Mouse (Mus musculus) embryo, embryonic 11.5 days (tissue): Measurements from ENCODE around the gene Srarp.

ENCODE experiments used
- DNase-seq: peaks from one replicate; pipeline ENCODE4 v3.0.0-alpha.2; 2012; ENCODE audit warnings: low read depth, low spot score

Srarp gene

GRCm38 (mm10) chr4:141435974-141436373 is at the start of gene Srarp:
Gene Srarp, minus strand, starts transcription at chr4:141436105.
- DNase-seq, result no peak

DNA sequence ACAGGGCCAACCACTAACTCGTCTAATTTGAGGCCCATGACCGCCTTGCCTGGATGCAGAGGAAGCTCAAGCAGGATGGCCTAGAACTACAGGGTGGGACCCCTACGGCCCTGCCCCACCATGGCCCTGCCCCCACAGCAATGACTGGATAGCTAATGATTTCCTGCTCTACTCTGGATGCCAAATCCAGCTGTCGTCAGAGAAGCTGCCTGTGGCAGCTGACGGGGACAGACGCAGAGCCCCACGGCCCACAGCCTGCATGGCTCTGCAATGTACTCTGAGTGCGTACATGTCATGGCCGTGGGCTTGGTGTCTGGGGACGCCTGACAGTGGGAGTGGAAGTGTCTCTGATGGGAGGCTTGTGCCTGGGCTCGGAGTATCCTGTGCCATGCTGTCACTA is 48.2 kb upstream of the Srarp start:
- no peak for DNase-seq

DNA sequence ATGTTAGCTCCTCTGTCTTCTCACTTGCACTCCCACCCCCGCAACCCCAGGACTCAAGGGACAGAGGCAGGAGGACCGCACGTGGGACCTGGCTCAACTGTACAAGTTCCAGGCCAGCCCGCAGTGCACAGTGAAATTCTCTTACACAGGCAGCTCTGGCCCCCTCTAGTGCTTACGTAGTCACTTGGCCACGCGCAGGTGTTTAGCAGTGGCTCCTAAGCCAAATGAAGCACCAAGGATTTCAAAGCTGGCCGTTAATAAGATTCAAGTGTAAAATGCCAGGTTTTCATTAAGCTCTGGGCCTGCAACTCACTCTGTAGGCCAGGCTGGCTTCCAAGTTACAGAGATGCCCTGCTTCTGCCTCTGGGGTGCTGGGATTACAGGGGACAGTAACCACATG is 43.5 kb upstream of the Srarp start:
- no peak for DNase-seq

DNA sequence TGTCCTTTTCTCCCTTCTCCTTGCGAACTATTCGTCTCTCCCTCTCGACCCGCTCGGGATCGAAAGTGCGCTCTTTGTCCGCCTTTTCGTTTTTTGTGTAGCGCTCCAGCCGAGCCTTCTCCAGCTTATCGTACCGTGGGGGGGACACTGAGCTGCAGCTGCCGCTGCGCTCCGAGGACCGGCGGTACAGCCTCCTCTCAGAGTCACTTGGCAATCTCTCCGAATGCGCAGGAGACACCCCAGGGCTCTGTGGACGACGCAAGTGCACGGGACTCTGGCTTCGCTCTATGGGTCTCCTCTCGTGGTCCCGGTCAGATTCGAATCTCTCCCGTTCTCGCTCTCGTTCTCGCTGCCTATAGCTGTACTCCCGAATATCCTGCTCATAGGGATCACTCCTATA is 42.9 kb upstream of the Srarp start:
- no peak for DNase-seq

DNA sequence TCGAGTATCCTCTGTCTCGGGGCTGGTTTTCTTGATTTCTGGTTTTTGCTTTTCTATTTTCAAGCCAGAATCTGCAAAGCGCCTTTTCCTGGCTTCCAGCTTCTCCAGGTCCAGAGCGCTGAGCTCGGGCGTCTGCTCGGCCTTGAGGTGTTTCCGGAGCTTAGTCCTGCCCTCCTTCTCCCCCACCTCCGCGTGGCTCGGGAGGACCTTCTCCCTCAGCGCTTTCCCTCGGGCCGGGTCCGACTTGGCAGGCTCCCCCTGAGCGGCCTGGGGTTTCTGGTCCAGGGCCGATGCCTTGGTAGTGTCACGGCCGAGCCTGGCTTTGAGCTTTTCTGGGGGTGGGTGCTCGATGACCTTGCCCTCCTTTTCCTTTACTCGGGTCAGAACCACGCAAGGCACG is 42.3 kb upstream of the Srarp start:
- DNase-seq, result no peak

DNA sequence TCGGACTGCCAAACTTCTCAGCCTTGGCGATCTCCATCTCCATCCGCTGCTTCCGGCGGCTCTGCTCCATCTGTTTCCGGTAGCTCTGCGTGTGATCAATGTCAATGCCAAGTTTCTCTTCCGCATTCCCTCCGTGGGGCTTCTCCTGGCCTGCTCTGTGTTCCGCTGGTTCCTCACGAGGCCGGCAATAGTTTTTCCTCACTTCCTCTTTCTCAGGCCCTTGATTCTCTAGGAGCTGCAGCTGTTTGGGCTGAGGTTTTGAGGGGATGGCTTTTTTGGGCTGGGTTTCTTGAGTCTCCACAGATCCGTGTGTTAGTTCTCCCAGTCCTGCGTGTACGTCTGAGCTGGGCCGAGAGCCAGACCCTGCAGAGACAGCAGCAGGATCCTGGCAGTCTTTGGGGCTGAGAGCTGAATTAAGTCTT is 41.8 kb upstream of the Srarp start:
- no peak for DNase-seq

DNA sequence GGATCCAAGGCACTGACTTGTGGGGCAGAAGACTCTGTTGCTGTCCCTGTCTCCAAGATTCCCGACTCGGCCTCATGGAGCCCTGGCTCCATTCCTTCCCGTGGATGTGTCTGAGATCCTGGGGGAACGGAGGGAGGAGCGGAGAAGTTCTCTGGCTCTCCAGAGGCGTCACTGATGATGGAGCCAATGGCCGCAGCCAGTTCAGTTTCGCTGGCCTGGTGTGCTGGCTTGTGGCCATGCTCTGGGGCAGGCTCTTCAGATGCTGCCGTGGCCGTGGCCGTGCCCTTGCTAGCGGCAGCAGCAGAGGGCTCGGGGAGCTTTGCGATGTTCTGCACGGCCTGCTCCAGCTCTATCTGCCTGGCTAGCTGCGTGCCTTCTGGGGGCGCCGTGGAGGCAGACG is 38.5 kb upstream of the Srarp start:
- DNase-seq, result no peak

GRCm38 (mm10) chr4:141472641-141473321 is 36.9 kb upstream of the Srarp start:
- no peak for DNase-seq

- DNase-seq, result no peak
Observed at GRCm38 (mm10) chr4:141471491-141471890, 35.6 kb upstream of the Srarp start.

GRCm38 (mm10) chr4:141469343-141469742 is 33.4 kb upstream of the Srarp start:
- no peak for DNase-seq

DNA sequence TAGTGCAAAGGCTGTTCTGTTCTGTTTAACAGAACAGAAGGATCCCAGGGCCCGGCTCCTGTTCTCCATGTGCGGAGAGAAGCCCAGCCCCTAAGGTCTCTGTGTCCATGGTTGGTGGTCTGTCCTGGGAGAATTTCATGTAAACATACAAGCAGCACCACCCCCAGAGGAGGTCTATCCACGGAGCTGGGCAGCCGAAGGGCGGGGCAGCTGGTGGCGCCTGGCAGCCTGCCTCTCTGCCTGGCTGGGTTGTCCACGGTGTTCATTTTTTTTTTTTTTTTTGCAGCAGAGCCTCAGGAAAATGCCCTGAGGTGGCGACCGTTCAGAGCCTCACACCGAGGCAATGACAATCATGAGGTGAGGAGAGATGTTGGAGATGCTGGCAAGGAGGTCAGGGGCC is 32.7 kb upstream of the Srarp start:
- DNase-seq, result no peak

DNA sequence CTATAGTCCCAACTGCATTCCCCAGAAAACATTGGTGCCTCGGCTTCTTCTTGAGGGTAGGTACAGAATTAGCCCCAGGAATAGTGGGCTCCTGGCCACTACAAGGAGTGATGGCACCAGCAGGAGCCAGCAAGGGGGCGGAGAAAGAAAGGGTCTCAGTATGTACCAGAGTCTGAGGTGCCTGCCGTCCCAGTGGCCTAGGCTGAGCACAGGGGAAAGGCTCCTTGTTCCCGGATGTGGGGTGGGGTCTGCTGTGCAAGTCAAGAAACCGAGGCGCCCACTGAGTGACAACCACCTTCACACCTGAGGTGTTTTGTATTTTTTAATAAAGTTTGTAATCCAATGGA is 31.6 kb upstream of the Srarp start:
- no peak for DNase-seq

DNA sequence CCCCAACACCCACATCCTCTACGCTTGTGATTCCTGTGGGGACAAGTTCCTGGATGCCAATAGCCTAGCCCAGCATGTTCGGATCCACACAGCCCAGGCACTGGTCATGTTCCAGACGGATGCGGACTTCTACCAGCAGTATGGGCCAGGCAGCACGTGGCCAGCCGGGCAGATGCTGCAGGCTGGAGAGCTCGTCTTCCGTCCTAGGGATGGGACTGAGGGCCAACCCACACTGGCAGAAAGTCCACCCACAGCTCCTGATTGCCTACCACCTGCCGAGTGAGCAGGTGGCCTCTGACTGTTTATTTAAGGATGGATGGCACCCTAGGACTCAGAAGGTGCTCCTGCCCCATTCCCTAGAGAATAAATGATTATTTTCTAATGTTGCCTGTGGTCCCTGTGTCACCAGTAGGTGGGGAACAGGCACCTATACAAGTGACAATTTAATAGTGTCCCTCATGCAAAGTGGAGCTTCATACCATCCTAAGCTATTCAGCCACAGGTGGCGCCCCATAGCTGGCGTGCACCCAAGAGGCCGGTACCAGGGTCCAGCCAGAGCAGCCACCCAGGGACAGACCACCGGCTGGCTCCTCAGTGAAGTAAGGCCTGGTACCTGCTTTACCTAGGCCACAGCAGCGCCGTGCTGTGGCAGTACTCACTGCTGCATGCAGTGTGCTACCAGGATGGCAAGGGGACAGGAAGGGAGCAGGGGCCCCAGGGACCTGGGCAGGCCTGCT is 31.1 kb upstream of the Srarp start:
- no peak for DNase-seq

DNA sequence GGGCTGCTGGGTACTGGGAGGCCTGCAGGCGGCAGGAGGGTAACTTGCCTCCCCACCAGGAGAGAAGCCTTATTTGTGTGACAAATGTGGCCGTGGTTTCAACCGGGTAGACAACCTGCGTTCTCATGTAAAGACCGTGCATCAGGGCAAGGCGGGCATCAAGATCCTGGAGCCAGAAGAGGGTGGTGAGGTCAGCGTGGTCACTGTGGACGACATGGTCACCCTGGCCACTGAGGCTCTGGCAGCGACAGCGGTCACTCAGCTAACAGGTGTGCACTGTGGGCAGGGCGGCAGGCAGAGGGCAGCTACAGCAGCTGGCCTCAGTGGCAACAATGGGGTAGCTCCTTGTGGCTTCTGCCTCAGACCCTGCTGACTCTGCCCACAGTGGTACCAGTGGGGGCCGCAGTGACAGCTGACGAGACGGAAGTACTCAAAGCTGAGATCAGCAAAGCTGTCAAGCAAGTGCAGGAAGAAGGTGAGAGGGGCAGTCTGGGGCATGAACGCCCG is 30.4 kb upstream of the Srarp start:
- no peak for DNase-seq

DNA sequence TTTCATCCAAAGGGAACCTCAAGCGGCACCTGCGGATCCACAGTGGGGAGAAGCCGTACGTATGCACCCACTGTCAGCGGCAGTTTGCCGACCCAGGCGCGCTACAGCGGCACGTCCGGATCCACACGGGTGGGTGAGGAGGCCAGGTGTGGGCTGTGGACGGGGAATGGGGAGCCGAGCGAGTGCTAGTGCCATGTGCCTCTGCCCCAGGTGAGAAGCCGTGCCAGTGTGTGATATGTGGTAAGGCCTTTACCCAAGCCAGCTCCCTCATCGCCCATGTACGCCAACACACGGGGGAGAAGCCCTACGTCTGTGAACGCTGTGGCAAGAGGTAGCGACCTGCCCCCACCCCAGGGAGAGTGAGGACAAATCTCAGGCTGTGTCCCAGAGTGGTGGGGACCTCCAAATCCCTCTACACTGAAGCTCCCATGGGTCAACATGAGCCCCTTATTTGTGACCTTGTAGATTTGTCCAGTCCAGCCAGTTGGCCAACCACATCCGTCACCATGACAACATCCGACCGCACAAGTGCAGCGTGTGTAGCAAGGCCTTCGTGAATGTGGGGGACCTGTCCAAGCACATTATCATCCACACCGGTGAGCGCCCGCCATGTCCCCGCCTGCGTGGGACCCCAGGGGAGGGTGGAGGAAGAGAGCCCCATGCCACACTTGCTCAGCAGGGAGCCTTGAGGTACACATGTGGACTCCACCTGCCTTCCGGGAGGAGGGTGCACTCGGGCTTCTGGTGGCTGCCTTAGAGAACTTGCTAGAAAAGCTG is 29.8 kb upstream of the Srarp start:
- no peak for DNase-seq

DNA sequence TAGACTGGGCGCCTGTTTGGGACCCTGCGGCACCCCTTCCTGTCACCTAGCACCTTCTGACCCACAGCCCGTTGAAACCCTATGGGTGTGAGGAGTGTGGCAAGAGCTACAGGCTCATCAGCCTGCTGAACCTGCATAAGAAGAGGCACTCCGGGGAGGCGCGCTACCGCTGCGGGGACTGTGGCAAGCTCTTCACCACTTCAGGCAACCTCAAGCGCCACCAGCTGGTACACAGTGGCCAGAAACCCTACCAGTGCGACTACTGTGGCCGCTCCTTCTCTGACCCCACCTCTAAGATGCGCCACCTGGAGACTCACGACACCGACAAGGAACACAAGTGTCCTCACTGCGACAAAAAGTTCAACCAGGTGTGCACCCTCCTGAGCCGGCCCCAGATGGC is 28.8 kb upstream of the Srarp start:
- DNase-seq, result no peak

DNA sequence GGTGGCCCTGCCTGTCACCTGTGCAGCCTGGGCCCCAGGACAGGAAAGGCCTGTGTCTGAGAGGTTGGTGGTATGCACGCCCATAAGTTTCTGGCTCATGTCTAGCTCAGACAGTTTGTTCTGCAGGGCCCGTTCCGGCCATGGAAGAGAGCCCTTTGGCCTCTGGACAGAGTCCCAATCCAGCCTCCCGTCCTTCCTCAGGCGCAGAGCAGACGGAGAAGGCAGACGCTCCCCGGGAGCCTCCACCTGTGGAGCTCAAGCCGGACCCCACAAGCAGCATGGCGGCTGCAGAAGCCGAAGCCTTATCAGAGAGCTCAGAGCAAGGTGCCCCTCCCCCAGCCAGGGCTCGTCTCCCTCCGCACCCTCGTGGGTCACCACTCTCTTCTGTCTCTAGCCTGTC is 27.6 kb upstream of the Srarp start:
- no peak for DNase-seq

GRCm38 (mm10) chr4:141461576-141461975 is 25.7 kb upstream of the Srarp start:
- no peak for DNase-seq

DNA sequence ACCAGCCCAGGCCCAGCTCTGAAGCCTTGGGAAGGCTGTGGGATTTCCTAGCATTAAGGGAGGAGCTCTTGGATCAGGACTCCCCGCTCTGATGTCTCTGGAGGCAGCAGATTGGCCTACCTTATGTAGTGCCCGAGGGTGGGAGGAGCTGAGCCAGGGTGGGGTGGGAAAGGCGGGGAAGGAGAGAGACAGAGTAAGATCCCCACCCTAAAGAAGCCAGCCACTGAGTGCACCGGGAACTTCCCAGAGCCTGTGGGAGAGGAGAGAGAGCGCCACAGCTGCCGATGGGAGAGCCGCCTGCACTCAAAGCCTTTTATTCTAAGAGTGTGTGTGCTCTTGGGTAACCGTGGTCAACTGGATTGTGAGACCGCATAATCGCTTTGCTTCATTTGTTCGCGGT is 25.2 kb upstream of the Srarp start:
- no peak for DNase-seq

- DNase-seq, result no peak
Observed at GRCm38 (mm10) chr4:141460481-141460880, 24.6 kb upstream of the Srarp start.

DNA sequence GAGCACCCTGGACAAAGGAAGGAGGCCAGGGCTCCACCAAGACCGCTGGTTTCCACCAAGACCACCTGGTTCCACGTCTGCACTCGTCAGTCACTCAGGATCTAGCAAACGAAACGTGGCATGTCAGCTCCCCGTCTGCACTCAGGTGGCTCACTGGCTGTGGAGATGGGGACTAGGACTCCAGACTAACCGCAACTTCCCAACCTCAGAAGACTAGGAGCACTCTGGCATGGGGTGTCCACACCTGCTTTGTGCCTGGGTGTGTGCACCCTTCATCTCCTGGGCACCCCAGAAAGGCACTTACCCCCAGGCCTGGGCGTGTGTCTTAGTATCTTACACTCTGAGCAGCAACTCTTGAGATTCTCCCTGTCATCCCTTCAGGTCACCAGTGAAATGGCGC is 23.9 kb upstream of the Srarp start:
- no peak for DNase-seq

GRCm38 (mm10) chr4:141458888-141459287 is 23.0 kb upstream of the Srarp start:
- no peak for DNase-seq

GRCm38 (mm10) chr4:141458236-141458635 is 22.3 kb upstream of the Srarp start:
- no peak for DNase-seq
